Mouse (Mus musculus) kidney, adult 10 weeks (tissue): ENCODE measurements around the gene Hexim2. TPM values are rescaled to one million over a fixed set of nuclear protein-coding genes. Genes with fewer than 3 reads are reported as not detected.

Experiments used
- polyA plus RNA-seq: library from polyadenylated mRNA; stranded (reverse); fragments of 350-450 nt; fragmentation: Illumina TruSeq; extraction: RNeasy Lipid Tissue Mini Kit (QIAGEN cat#74804); gene quantifications from one replicate; pipeline ENCODE4 v1.2.3, GENCODE M21; 2014; ENCODE audit warnings: low read depth, low replicate concordance

Gene Hexim2
- 0.44 TPM for polyA plus RNA-seq

GRCm38 (mm10) chr11:103131701-103132575 lies at the start of gene Hexim2:
Gene Hexim2 (plus strand): TSS chr11:103132429.

GRCm38 (mm10) chr11:103101481-103101865 lies 30.8 kb upstream of the Hexim2 start, which contains the start of the genes Plcd3 and Acbd4:
Gene Plcd3 (minus strand): TSS chr11:103101658.
Gene Acbd4 (plus strand): TSS chr11:103101682.

GRCm38 (mm10) chr11:103116008-103116818 lies 16.0 kb upstream of the Hexim2 start, which contains the start of gene Hexim1:
Gene Hexim1 (plus strand): TSS chr11:103116231.

GRCm38 (mm10) chr11:103170494-103171285 lies 38.5 kb downstream of the Hexim2 start, which contains the start of gene Fmnl1:
Gene Fmnl1 (plus strand): TSS chr11:103171107.

Other genes starting within 250 kb of the Hexim2 start
- gene Fam187a, start 247.3 kb upstream of the Hexim2 start, polyA plus RNA-seq: not detected
- gene Gfap, start 231.5 kb upstream of the Hexim2 start, polyA plus RNA-seq: not detected
- gene Kif18b, start 207.3 kb upstream of the Hexim2 start, polyA plus RNA-seq: not detected
- gene C1ql1, start 185.7 kb upstream of the Hexim2 start, polyA plus RNA-seq: not detected
- 11.0 TPM for gene Nmt1, start 104.2 kb upstream of the Hexim2 start, polyA plus RNA-seq
- gene Dcakd, start 104.1 kb upstream of the Hexim2 start, polyA plus RNA-seq: 17.1 TPM
- not detected for gene Plcd3, start 30.8 kb upstream of the Hexim2 start, polyA plus RNA-seq
- gene Acbd4, start 30.7 kb upstream of the Hexim2 start, polyA plus RNA-seq: 5.1 TPM
- 42.3 TPM for gene Hexim1, start 16.2 kb upstream of the Hexim2 start, polyA plus RNA-seq
- 2.1 TPM for gene Fmnl1, start 38.7 kb downstream of the Hexim2 start, polyA plus RNA-seq
- gene 1700023F06Rik, start 76.1 kb downstream of the Hexim2 start, polyA plus RNA-seq: not detected
- not detected for gene Spata32, start 86.0 kb downstream of the Hexim2 start, polyA plus RNA-seq
- gene Map3k14, start 135.0 kb downstream of the Hexim2 start, polyA plus RNA-seq: not detected
- 1.4 TPM for gene Arhgap27, start 231.3 kb downstream of the Hexim2 start, polyA plus RNA-seq